Mouse (Mus musculus) forebrain, embryonic 11.5 days (tissue): ENCODE data around the gene Pias4. TPM values are rescaled to one million over a fixed set of nuclear protein-coding genes. Genes with fewer than 3 reads are reported as not detected.

Experiments
- ATAC-seq: fragments of 200-750 bp; cut with Nextera tagmentation; replicated peaks from 2 replicates; pipeline ENCODE4 v1.8.0; 2017; ENCODE audit warnings: moderate TSS enrichment; ENCODE audit not compliant: low FRiP score
- DNase-seq: peaks from one replicate; pipeline ENCODE4 v3.0.0-alpha.2; 2017; ENCODE audit warnings: low spot score
- H3K27ac ChIP-seq: fragments of 300-500 bp; sonication (generic); 2 replicates; pipeline ENCODE4 v1.5.1; 2014; ENCODE audit warnings: low read depth, low read length
- H3K27me3 ChIP-seq: fragments of 300-500 bp; sonication (generic); 2 replicates; pipeline ENCODE4 v1.6.1; 2014; ENCODE audit warnings: mild to moderate bottlenecking, low read length, mixed read lengths; ENCODE audit not compliant: control insufficient read depth, insufficient read depth
- H3K36me3 ChIP-seq: fragments of 300-500 bp; sonication (generic); 2 replicates; pipeline ENCODE4 v1.6.1; 2014; ENCODE audit warnings: mild to moderate bottlenecking, low read length, moderate library complexity, mixed read lengths; ENCODE audit not compliant: control insufficient read depth, insufficient read depth
- H3K4me1 ChIP-seq: fragments of 300-500 bp; sonication (generic); replicated peaks from 2 replicates; pipeline ENCODE4 v1.6.1; 2014; ENCODE audit warnings: low read length, mixed read lengths; ENCODE audit not compliant: control insufficient read depth, insufficient read depth
- H3K4me2 ChIP-seq: fragments of 300-500 bp; sonication (generic); 2 replicates; pipeline ENCODE4 v1.6.1; 2014; ENCODE audit warnings: low read depth, mild to moderate bottlenecking, low read length, moderate library complexity, mixed read lengths; ENCODE audit not compliant: severe bottlenecking
- H3K4me3 ChIP-seq: fragments of 300-500 bp; sonication (generic); 2 replicates; pipeline ENCODE4 v1.5.1; 2014; ENCODE audit warnings: low read depth, low read length
- H3K9ac ChIP-seq: fragments of 300-500 bp; sonication (generic); 2 replicates; pipeline ENCODE4 v1.6.1; 2014; ENCODE audit warnings: low read length
- H3K9me3 ChIP-seq: fragments of 300-500 bp; sonication (generic); 2 replicates; pipeline ENCODE4 v1.6.1; 2016; ENCODE audit warnings: low read length, mixed read lengths; ENCODE audit not compliant: control insufficient read depth
- WGBS: fragments of 180-500 bp; shearing (Covaris S2); extraction: QIAGEN DNeasy Blood & Tissue Kit; methylation state at CpG from one replicate; pipeline ENCODE4 v1.1.7; 2014; 5-methylcytosine and 5-hydroxymethylcytosine counted together
- polyA plus RNA-seq: library from polyadenylated mRNA; unstranded; fragments of >200 nt; fragmentation: Nextera tagmentation; extraction: Ambion mirVana; gene quantifications from 2 replicates; pipeline ENCODE4 v1.2.1, GENCODE M21; 2014

The Pias4 gene
- polyA plus RNA-seq, 1 experiment from 2014 or later: 54.0 TPM

GRCm38 (mm10) chr10:81168521-81169244 is 960 bp upstream of the Pias4 start:
- 4% methylated on average over 29 of the region's 29 CpGs for WGBS
- peak overlapping the region; percentile 41 for H3K9ac ChIP-seq
- H3K27ac ChIP-seq: peak overlapping the region; percentile 14; the same call in 1 of the 2 replicates
- H3K4me1 ChIP-seq: peaks cover 9% of the 10 kb centered on the region
- ATAC-seq: 0 out of 2 replicates have a peak, but pooled peaks have one; percentile 25
- H3K4me3 ChIP-seq: peak overlapping the region; percentile 89
- H3K36me3 ChIP-seq: peaks cover 2% of the 10 kb centered on the region; the same call in 1 of the 2 replicates
- peak overlapping the region; percentile 78 for H3K4me2 ChIP-seq
- DNase-seq: peak; percentile 85
- no peaks in the 10 kb centered on the region for H3K27me3 ChIP-seq
- H3K9me3 ChIP-seq: no peaks in the 10 kb centered on the region

GRCm38 (mm10) chr10:81168087-81168431 is 336 bp upstream of the Pias4 start:
- peak overlapping the region; percentile 14; the same call in 1 of the 2 replicates for H3K27ac ChIP-seq
- peaks cover 2% of the 10 kb centered on the region; the same call in 1 of the 2 replicates for H3K36me3 ChIP-seq
- ATAC-seq (peak; percentile 78), DNase-seq (no peak)
- peak overlapping the region; percentile 41 for H3K9ac ChIP-seq
- peak overlapping the region; percentile 78 for H3K4me2 ChIP-seq
- WGBS: 6% methylated on average over 5 of the region's 5 CpGs
- H3K4me3 ChIP-seq: peak overlapping the region; percentile 89
- no peaks in the 10 kb centered on the region for H3K27me3 ChIP-seq
- peaks cover 6% of the 10 kb centered on the region for H3K4me1 ChIP-seq
- no peaks in the 10 kb centered on the region for H3K9me3 ChIP-seq

- DNase-seq (no peak), ATAC-seq (no peak)
- WGBS: 87% methylated on average over 8 of the region's 8 CpGs
- Histone ChIP-seq H3K27me3 (no peaks in the 10 kb centered on the region), H3K4me2 (no peak overlapping the region), H3K4me3 (no peak overlapping the region), H3K9me3 (no peaks in the 10 kb centered on the region), H3K27ac (no peak overlapping the region), H3K4me1 (peaks cover 6% of the 10 kb centered on the region), H3K36me3 (peaks cover 9% of the 10 kb centered on the region; the same call in 1 of the 2 replicates), H3K9ac (no peak overlapping the region; the same call in 1 of the 2 replicates)
Observed at GRCm38 (mm10) chr10:81165118-81165517, 2.6 kb downstream of the Pias4 start.

- ATAC-seq (no peak), DNase-seq (no peak)
- Histone ChIP-seq H3K4me2 (no peak overlapping the region), H3K27me3 (no peaks in the 10 kb centered on the region), H3K27ac (no peak overlapping the region), H3K36me3 (peaks cover 9% of the 10 kb centered on the region; the same call in 1 of the 2 replicates), H3K9ac (no peak overlapping the region), H3K9me3 (no peaks in the 10 kb centered on the region), H3K4me3 (no peak overlapping the region), H3K4me1 (peaks cover 4% of the 10 kb centered on the region)
- 78% methylated on average over 2 of the region's 2 CpGs for WGBS
Observed at GRCm38 (mm10) chr10:81162318-81162652, 5.4 kb downstream of the Pias4 start.

- no peak overlapping the region for H3K27ac ChIP-seq
- H3K36me3 ChIP-seq: peaks cover 14% of the 10 kb centered on the region; the same call in 1 of the 2 replicates
- peaks cover 2% of the 10 kb centered on the region for H3K4me1 ChIP-seq
- no peak for DNase-seq
- ATAC-seq: no peak
- no peaks in the 10 kb centered on the region for H3K27me3 ChIP-seq
- no peak overlapping the region for H3K9ac ChIP-seq
- H3K4me3 ChIP-seq: no peak overlapping the region
- 93% methylated on average over 8 of the region's 8 CpGs for WGBS
- H3K4me2 ChIP-seq: no peak overlapping the region
- no peaks in the 10 kb centered on the region for H3K9me3 ChIP-seq
Observed at GRCm38 (mm10) chr10:81161602-81162317, 6.0 kb downstream of the Pias4 start.

- DNase-seq (no peak), ATAC-seq (no peak)
- Histone ChIP-seq H3K9me3 (no peaks in the 10 kb centered on the region), H3K4me1 (no peaks in the 10 kb centered on the region), H3K4me2 (no peak overlapping the region), H3K9ac (no peak overlapping the region), H3K27me3 (no peaks in the 10 kb centered on the region), H3K36me3 (peaks cover 16% of the 10 kb centered on the region; the same call in 1 of the 2 replicates), H3K4me3 (no peak overlapping the region), H3K27ac (no peak overlapping the region)
- WGBS: 88% methylated on average over 6 of the region's 6 CpGs
Observed at GRCm38 (mm10) chr10:81154736-81155135, 13.0 kb downstream of the Pias4 start.

- Histone ChIP-seq H3K27me3 (no peaks in the 10 kb centered on the region), H3K9ac (no peak overlapping the region), H3K9me3 (no peaks in the 10 kb centered on the region), H3K36me3 (peaks cover 16% of the 10 kb centered on the region; the same call in 1 of the 2 replicates), H3K27ac (no peak overlapping the region), H3K4me1 (no peaks in the 10 kb centered on the region), H3K4me2 (no peak overlapping the region), H3K4me3 (no peak overlapping the region)
- ATAC-seq: no peak
- DNase-seq: no peak
- 96% methylated on average over 12 of the region's 12 CpGs for WGBS
Observed at GRCm38 (mm10) chr10:81154313-81154712, 13.4 kb downstream of the Pias4 start.

GRCm38 (mm10) chr10:81152609-81153008 is 15.1 kb downstream of the Pias4 start:
- no peak overlapping the region for H3K9ac ChIP-seq
- H3K4me3 ChIP-seq: no peak overlapping the region
- H3K27ac ChIP-seq: no peak overlapping the region; the same call in 1 of the 2 replicates
- no peaks in the 10 kb centered on the region for H3K9me3 ChIP-seq
- H3K4me2 ChIP-seq: no peak overlapping the region
- ATAC-seq: no peak
- no peaks in the 10 kb centered on the region for H3K27me3 ChIP-seq
- DNase-seq: no peak
- no peaks in the 10 kb centered on the region for H3K4me1 ChIP-seq
- 79% methylated on average over 12 of the region's 12 CpGs for WGBS
- H3K36me3 ChIP-seq: peaks cover 22% of the 10 kb centered on the region
